Mouse (Mus musculus): ENCODE data around the gene Tspan4. TPM values are rescaled to one million over a fixed set of nuclear protein-coding genes. Genes with fewer than 3 reads are reported as not detected.

Tspan4 gene
- 85.1 and 86.2 TPM in 2 replicates for polyA plus RNA-seq (2014; fragmentation: Nextera tagmentation; extraction: Ambion mirVana)

GRCm38 (mm10) chr7:141475011-141475804 is at the start of gene Tspan4, which contains the start of gene Polr2l:
Tspan4 (plus strand) TSS chr7:141475240.
Polr2l (minus strand) TSS chr7:141475132.
- Histone ChIP-seq H3K4me1 (ENCODE audit: control insufficient read depth, insufficient read depth, low read length) (peaks cover 37% of the 10 kb centered on the region), H3K36me3 (ENCODE audit: control insufficient read depth, insufficient read depth, low read length) (peaks cover 26% of the 10 kb centered on the region), H3K9me3 (ENCODE audit: control insufficient read depth, low read length) (no peaks in the 10 kb centered on the region), H3K4me2 (ENCODE audit: low read depth, low read length) (peak within 1 kb of the TSS; percentile 93), H3K9ac (ENCODE audit: low read depth, low read length) (peak within 1 kb of the TSS; percentile 87), H3K27ac (replicated peaks; ENCODE audit: low read depth, low read length) (peak within 1 kb of the TSS; percentile 93), H3K4me3 (ENCODE audit: low read depth, low read length) (peak within 1 kb of the TSS; percentile 81), H3K27me3 (replicated peaks; ENCODE audit: control insufficient read depth, insufficient read depth, low read length) (peaks cover 3% of the 10 kb centered on the region; the same call in 1 of the 2 replicates)
- ATAC-seq (ENCODE audit: low read depth) (peak; percentile 81), DNase-seq (ENCODE audit: low spot score) (peak; percentile 93)
- under 1% methylated on average over 45 of the region's 87 CpGs for WGBS

GRCm38 (mm10) chr7:141426948-141427730 is 47.9 kb upstream of the Tspan4 start:
- DNase-seq (ENCODE audit: low spot score) = no peak
- H3K4me1 ChIP-seq (ENCODE audit: control insufficient read depth, insufficient read depth, low read length) = peaks cover 4% of the 10 kb centered on the region; the same call in 1 of the 2 replicates
- H3K27me3 ChIP-seq (replicated peaks; ENCODE audit: control insufficient read depth, insufficient read depth, low read length) = no peaks in the 10 kb centered on the region
- no peak for ATAC-seq (ENCODE audit: low read depth)
- no peak overlapping the region for H3K9ac ChIP-seq (ENCODE audit: low read depth, low read length)
- no peaks in the 10 kb centered on the region for H3K9me3 ChIP-seq (ENCODE audit: control insufficient read depth, low read length)
- no peak overlapping the region for H3K4me2 ChIP-seq (ENCODE audit: low read depth, low read length)
- H3K27ac ChIP-seq (replicated peaks; ENCODE audit: low read depth, low read length) = no peak overlapping the region
- H3K4me3 ChIP-seq (ENCODE audit: low read depth, low read length) = no peak overlapping the region
- H3K36me3 ChIP-seq (ENCODE audit: control insufficient read depth, insufficient read depth, low read length) = peaks cover 20% of the 10 kb centered on the region
- WGBS = 78% methylated on average over 12 of the region's 12 CpGs

GRCm38 (mm10) chr7:141428701-141429100 is 46.3 kb upstream of the Tspan4 start:
- peak overlapping the region; percentile 47; the same call in 1 of the 2 replicates for H3K4me2 ChIP-seq (ENCODE audit: low read depth, low read length)
- H3K27me3 ChIP-seq (replicated peaks; ENCODE audit: control insufficient read depth, insufficient read depth, low read length) = no peaks in the 10 kb centered on the region
- no peak overlapping the region; the same call in 1 of the 2 replicates for H3K9ac ChIP-seq (ENCODE audit: low read depth, low read length)
- DNase-seq (ENCODE audit: low spot score) (no peak), ATAC-seq (ENCODE audit: low read depth) (no peak)
- no peak overlapping the region for H3K27ac ChIP-seq (replicated peaks; ENCODE audit: low read depth, low read length)
- 57% methylated on average over 5 of the region's 5 CpGs for WGBS
- peak overlapping the region; percentile 27 for H3K4me3 ChIP-seq (ENCODE audit: low read depth, low read length)
- H3K4me1 ChIP-seq (ENCODE audit: control insufficient read depth, insufficient read depth, low read length) = peaks cover 4% of the 10 kb centered on the region; the same call in 1 of the 2 replicates
- H3K9me3 ChIP-seq (ENCODE audit: control insufficient read depth, low read length) = no peaks in the 10 kb centered on the region
- peaks cover 35% of the 10 kb centered on the region for H3K36me3 ChIP-seq (ENCODE audit: control insufficient read depth, insufficient read depth, low read length)

GRCm38 (mm10) chr7:141429310-141429709 is 45.7 kb upstream of the Tspan4 start, which contains the start of gene Cend1:
Cend1 (minus strand) TSS chr7:141429491.
- Histone ChIP-seq H3K9me3 (ENCODE audit: control insufficient read depth, low read length) (no peaks in the 10 kb centered on the region), H3K9ac (ENCODE audit: low read depth, low read length) (no peak within 1 kb of the TSS; the same call in 1 of the 2 replicates), H3K27ac (replicated peaks; ENCODE audit: low read depth, low read length) (no peak within 1 kb of the TSS; the same call in 1 of the 2 replicates), H3K4me2 (ENCODE audit: low read depth, low read length) (peak within 1 kb of the TSS; percentile 47), H3K36me3 (ENCODE audit: control insufficient read depth, insufficient read depth, low read length) (peaks cover 36% of the 10 kb centered on the region), H3K4me3 (ENCODE audit: low read depth, low read length) (peak within 1 kb of the TSS; percentile 27), H3K27me3 (replicated peaks; ENCODE audit: control insufficient read depth, insufficient read depth, low read length) (no peaks in the 10 kb centered on the region), H3K4me1 (ENCODE audit: control insufficient read depth, insufficient read depth, low read length) (peaks cover 9% of the 10 kb centered on the region; the same call in 1 of the 2 replicates)
- WGBS = 2% methylated on average over 19 of the region's 19 CpGs
- DNase-seq (ENCODE audit: low spot score) (peak; percentile 79), ATAC-seq (ENCODE audit: low read depth) (peak; percentile 81)

GRCm38 (mm10) chr7:141429840-141430584 is 45.0 kb upstream of the Tspan4 start:
- Histone ChIP-seq H3K27ac (replicated peaks; ENCODE audit: low read depth, low read length) (no peak overlapping the region), H3K4me2 (ENCODE audit: low read depth, low read length) (no peak overlapping the region), H3K9ac (ENCODE audit: low read depth, low read length) (no peak overlapping the region), H3K4me1 (ENCODE audit: control insufficient read depth, insufficient read depth, low read length) (peaks cover 10% of the 10 kb centered on the region; the same call in 1 of the 2 replicates), H3K36me3 (ENCODE audit: control insufficient read depth, insufficient read depth, low read length) (peaks cover 36% of the 10 kb centered on the region), H3K9me3 (ENCODE audit: control insufficient read depth, low read length) (no peaks in the 10 kb centered on the region), H3K4me3 (ENCODE audit: low read depth, low read length) (no peak overlapping the region), H3K27me3 (replicated peaks; ENCODE audit: control insufficient read depth, insufficient read depth, low read length) (no peaks in the 10 kb centered on the region)
- ATAC-seq (ENCODE audit: low read depth) (no peak), DNase-seq (ENCODE audit: low spot score) (no peak)
- 64% methylated on average over 9 of the region's 9 CpGs for WGBS

- DNase-seq (ENCODE audit: low spot score) = no peak
- Histone ChIP-seq H3K4me3 (ENCODE audit: low read depth, low read length) (no peak overlapping the region), H3K36me3 (ENCODE audit: control insufficient read depth, insufficient read depth, low read length) (peaks cover 36% of the 10 kb centered on the region), H3K4me1 (ENCODE audit: control insufficient read depth, insufficient read depth, low read length) (peaks cover 14% of the 10 kb centered on the region; the same call in 1 of the 2 replicates), H3K27me3 (replicated peaks; ENCODE audit: control insufficient read depth, insufficient read depth, low read length) (no peaks in the 10 kb centered on the region), H3K9ac (ENCODE audit: low read depth, low read length) (no peak overlapping the region), H3K9me3 (ENCODE audit: control insufficient read depth, low read length) (no peaks in the 10 kb centered on the region), H3K4me2 (ENCODE audit: low read depth, low read length) (no peak overlapping the region), H3K27ac (replicated peaks; ENCODE audit: low read depth, low read length) (no peak overlapping the region)
- 97% methylated on average over 9 of the region's 9 CpGs for WGBS
- no peak for ATAC-seq (ENCODE audit: low read depth)
Measured at GRCm38 (mm10) chr7:141430585-141431240, 44.3 kb upstream of the Tspan4 start.

- Histone ChIP-seq H3K4me3 (ENCODE audit: low read depth, low read length) (no peak overlapping the region), H3K9me3 (ENCODE audit: control insufficient read depth, low read length) (no peaks in the 10 kb centered on the region), H3K27ac (replicated peaks; ENCODE audit: low read depth, low read length) (no peak overlapping the region), H3K4me1 (ENCODE audit: control insufficient read depth, insufficient read depth, low read length) (peaks cover 21% of the 10 kb centered on the region; the same call in 1 of the 2 replicates), H3K27me3 (replicated peaks; ENCODE audit: control insufficient read depth, insufficient read depth, low read length) (no peaks in the 10 kb centered on the region), H3K36me3 (ENCODE audit: control insufficient read depth, insufficient read depth, low read length) (peaks cover 36% of the 10 kb centered on the region), H3K4me2 (ENCODE audit: low read depth, low read length) (no peak overlapping the region), H3K9ac (ENCODE audit: low read depth, low read length) (no peak overlapping the region)
- WGBS = 92% methylated on average over 16 of the region's 19 CpGs
- ATAC-seq (ENCODE audit: low read depth) (no peak), DNase-seq (ENCODE audit: low spot score) (no peak)
Measured at GRCm38 (mm10) chr7:141431434-141432185, 43.4 kb upstream of the Tspan4 start.
